Mouse (Mus musculus): ENCODE results near the gene Rlbp1.

Rlbp1 gene

DNA sequence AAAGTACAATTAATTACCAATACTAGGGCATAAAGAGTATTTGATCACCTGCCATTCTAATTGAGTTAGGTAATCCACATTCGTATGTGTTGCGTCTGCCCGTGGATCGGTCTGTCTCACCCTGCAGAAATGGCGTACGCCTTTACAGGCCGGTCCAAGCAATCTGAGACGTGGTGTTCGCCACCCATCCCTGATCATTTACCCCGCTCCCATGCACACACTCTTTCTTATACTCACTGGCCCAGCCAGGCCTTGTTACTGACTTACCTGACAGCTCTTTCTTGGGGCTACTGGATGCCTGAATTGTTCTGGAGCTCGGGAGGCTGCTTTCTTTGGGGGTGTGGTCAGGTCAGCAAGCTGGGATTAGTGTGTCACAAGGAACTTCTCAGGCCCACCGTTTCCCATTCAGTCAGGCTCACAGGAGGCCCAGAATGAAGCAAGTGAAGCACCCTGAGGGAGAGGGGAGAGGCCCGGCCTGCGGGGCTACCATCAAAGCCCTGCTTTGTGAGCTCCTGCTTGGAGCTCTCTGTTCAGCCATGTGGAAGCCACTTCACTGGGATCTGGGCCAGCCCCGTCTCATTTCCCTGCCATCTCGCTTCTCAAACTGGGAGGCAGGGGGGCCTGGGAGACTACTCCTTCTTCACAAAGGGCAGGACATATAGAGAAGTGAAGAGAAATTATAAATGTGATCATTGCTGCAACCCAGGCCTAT lies at the start of gene Rlbp1:
Gene Rlbp1 (minus strand): TSS at position 627 of the 712 bp plus-strand sequence.
- no peak for DNase-seq (ENCODE audit: low spot score)

DNA sequence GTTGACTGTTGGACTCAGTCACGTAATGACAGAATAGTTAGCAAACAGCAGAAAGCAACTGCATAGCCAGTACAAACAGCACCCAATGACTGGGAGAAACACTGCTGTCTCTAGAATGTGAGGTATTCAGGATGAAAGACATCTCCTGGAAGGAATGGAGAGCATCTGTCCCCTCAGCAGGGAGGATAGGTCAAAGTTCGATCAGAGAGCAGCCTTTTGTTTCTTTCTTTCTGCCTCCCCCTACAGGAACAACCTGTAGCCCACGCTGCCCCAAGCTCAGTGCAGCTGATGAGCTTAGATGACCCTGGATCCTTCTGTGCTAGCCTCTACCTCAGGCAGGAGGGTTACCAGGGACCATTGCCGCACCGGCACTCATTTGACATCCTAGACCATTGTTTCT lies 41.4 kb upstream of the Rlbp1 start:
- no peak for DNase-seq (ENCODE audit: low spot score)

DNA sequence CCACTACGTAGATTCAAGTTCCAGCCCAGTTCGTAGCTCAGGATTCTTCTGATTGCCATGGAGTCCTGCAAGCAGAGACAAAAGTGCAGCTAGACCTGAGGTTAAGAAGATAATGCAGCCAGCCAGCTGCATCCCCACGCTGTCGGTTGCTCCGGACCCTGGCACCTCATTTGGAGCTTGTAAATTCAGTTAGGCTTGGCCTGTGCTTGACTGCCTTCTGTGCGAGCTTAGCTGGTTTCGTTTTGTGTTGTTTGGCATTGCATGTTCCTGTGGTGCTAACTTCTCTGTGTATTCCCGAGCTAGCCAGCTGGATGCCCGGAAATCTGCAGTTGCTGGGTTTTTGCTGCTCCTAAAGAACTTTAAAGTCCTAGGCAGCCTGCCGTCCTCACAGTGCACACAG lies 39.0 kb upstream of the Rlbp1 start:
- DNase-seq (ENCODE audit: low spot score): no peak

GRCm38 (mm10) chr7:79422876-79423275 lies 36.0 kb upstream of the Rlbp1 start:
- DNase-seq (ENCODE audit: low spot score): no peak

DNA sequence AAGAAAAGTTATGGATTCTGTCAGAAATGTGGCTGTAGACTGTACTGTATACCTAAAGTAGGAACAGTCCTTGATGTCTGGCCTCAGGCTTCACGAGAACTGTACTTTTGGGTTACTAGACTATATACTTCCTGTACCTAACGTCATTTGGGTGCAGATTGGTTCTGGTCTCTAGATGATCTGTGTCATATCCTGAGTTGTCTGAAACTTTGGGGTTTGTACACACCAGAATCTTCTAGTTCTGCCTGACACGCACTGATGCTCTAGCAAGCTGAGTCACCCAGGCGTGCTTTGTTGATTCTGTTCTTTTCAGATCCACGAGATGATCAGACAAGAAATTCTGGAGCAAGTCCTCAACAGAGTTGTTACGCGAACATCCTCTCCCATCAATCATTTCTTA lies 33.1 kb upstream of the Rlbp1 start:
- DNase-seq (ENCODE audit: low spot score): no peak

DNA sequence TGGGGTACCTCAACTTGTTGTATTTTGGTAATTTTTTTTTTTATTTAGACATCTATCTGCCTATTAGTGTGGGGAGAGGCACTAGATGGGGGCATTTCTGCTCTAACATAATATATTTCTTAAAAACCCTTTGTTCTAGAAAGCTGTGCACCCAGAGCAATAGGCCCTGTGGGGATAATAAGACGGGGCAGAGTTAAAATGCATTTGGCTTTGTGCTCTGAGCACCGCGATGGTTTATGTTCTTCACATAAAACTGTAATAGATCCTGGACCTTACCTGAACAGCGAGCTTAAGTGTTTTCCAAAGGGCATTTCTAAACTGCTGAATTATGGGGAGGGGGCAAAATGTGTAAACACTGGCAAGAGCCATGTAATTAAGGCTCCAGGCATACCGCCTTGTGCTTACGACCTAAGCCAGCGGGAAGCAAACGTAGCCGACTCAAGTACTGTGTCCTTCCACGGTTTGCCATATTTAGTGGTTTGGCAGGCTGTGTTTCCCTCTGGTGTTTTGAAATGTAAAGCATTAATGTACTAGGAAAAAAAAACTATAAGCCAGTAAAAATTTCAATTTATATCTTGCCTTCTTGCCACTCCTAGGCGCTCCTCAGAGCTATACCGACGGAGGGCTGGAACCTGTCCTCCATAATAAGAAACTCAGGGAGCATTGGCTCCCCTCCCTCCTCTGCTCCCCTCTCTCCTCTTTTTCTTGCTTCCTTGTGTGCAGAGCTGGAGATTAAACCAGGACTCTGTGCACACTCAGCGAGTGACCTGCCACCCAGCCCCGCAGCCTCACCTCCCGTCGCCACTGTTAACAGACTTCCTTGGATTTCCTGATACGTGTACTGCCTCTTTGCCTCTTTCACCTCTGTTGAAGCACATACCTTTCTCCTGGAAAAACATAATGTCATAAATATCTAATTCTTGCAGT lies 27.9 kb upstream of the Rlbp1 start:
- DNase-seq (ENCODE audit: low spot score): no peak

DNA sequence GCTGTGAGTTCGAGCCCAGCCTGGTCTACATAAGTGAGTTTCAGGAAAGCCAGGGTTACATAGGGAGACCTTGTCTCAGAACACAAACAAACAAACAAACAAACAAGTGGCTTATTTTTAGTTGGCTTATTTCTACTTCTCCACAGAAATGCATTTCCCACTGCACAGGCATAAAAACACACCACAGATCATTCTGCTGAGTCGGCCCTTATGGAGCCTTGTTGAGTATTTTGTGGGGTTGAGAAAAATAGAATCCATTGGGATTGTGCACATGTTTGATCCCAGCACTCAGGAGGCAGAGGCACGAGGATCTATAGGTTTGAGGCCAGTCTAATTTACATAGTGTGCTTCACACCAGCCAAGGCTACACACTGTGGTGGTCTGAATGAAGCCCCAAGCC lies 13.4 kb upstream of the Rlbp1 start:
- no peak for DNase-seq (ENCODE audit: low spot score)

DNA sequence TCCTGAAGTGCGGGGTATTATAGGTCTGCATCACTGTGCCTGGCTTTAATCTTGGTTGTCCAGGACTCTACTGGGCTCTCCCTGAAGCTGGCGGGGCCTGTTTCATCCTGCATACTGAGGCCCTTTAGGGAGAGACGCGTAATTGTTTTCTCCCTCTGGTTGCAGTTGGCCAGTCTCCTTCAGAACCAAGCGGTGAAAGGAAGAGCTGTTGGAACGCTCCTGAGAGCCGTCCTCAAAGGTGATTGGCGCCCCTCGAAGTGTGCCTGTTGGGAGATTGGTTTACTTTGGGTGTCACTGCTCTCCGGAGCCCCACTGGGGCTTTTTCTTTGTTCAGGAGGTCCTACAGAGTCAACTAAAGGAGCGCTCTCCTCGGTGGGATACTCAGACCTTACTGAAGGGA lies 12.1 kb upstream of the Rlbp1 start:
- DNase-seq (ENCODE audit: low spot score): no peak

GRCm38 (mm10) chr7:79398426-79398825 lies 11.6 kb upstream of the Rlbp1 start:
- no peak for DNase-seq (ENCODE audit: low spot score)

- DNase-seq (ENCODE audit: low spot score): no peak
Observed at GRCm38 (mm10) chr7:79397446-79397963, 10.7 kb upstream of the Rlbp1 start.

DNA sequence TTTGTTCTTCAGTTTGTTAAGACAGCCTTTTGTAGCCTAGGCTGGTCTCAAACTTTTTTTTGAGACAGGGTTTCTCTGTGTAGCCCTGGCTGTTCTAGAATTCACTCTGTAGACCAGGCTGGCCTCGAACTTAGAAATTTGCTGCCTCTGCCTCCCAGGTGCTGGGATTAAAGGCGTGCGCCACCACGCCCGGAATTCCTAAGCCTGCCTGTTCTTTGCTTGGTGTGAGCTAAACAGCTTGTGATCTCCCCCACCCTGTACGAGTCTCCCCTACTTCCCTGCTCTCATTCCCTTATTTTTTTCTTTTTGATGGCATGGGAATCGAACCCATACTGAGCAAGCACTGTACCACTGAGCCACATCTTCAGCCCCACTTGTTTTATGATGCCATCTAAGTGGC lies 8.3 kb upstream of the Rlbp1 start:
- no peak for DNase-seq (ENCODE audit: low spot score)

- DNase-seq (ENCODE audit: low spot score): no peak
Observed at GRCm38 (mm10) chr7:79394666-79395065, 7.8 kb upstream of the Rlbp1 start.

DNA sequence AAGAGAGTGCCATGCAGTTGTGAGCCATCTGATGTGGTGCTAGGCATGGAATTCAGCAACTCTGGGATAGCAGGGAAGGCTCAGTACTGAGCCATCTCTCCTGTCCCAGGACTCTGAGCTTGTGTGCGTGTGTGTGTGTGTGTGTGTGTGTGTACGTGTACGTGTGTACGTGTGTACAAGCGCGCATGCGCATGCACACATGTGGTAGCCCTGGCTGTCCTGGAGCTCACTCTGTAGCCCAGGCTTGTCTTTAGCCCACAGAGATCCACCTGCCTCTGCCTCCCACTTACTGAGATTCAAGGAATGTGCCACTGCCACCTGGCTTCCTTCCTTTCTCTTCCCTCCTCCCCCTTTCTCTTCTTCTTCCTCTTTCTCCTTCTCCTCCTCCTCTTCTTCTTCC lies 7.1 kb upstream of the Rlbp1 start:
- DNase-seq (ENCODE audit: low spot score): no peak

- no peak for DNase-seq (ENCODE audit: low spot score)
Observed at GRCm38 (mm10) chr7:79392860-79393513, 6.1 kb upstream of the Rlbp1 start.

- peak; percentile 81 for DNase-seq (ENCODE audit: low spot score)
Observed at GRCm38 (mm10) chr7:79391883-79392649, 5.2 kb upstream of the Rlbp1 start, which contains the start of gene Fanci. Fanci (plus strand) TSS chr7:79391929.

GRCm38 (mm10) chr7:79391471-79391870 lies 4.6 kb upstream of the Rlbp1 start:
- no peak for DNase-seq (ENCODE audit: low spot score)

GRCm38 (mm10) chr7:79390141-79390708 lies 3.4 kb upstream of the Rlbp1 start:
- DNase-seq (ENCODE audit: low spot score): no peak

DNA sequence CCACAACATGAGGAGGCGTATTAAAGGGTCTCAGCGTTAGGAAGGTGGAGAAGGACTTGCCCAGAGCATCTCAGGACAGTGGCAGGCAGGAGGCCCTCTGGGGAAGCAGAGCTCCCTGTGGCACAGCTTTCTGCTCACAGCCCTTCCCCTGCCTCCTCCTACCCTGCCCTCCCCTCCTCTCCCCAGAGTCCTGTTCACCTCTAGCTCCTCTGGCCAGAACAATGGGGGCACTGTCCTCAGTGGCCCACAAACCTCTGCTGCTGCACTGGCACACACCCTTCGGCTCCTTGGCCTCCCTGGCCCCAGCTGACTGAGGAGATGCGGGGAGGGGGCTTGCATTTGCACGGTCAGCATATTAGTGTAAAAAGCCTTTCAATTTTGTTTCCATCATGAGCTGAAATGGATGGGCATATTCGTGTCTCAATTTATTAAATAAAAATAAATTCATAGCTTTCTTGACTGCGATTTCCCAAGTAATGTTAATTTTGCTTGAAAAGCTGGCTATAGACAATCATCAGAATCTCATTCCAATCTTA lies 1.9 kb upstream of the Rlbp1 start:
- no peak for DNase-seq (ENCODE audit: low spot score)

DNA sequence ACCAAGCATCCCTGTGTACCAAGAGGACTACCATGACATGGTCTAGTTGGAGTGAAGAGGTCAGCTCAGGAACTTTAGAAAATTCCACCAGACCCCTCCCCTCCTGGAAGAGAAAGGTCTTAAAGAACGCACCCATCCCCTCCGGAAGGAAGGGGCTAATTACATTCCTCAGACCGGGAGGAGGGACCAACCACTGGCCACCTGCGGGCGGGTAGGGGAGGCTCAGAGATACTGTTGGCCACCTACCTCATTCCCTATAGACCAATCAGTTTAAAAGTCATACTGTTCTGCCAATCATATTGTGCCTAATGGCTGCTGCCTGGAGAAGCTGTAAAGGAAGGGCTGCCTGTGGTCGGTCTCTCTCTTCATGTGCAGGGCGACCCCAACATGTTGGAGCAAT lies 1.1 kb upstream of the Rlbp1 start:
- no peak for DNase-seq (ENCODE audit: low spot score)

DNA sequence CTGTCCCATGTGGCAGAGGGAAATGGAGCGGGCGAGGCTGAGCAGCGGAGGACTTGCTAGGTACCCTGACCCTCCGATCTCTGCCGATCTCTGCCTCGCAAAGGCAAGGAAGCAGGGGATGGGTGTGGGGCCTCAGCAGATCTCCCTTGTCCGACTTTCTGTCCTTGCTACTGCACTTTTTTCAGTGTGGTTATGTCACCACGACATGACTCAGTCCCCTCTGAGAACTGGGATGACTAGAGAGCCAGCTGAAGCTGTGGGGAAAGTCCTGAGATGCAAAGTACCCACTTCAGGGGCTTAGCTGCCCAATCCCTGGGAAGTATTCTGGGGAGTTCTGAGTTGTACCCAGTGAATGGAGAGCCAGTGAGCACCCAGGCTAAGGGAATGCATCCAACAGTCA lies 292 bp upstream of the Rlbp1 start:
- DNase-seq (ENCODE audit: low spot score): no peak

All from ovary, adult 18-20 months (tissue).